Mouse (Mus musculus) heart, postnatal 0 days (tissue): ENCODE results near the gene Igsf9. TPM values are rescaled to one million over a fixed set of nuclear protein-coding genes. Genes with fewer than 3 reads are reported as not detected.

Experiments
- ATAC-seq: fragments of 200-750 bp; cut with Nextera tagmentation; 2 replicates; pipeline ENCODE4 v1.8.0; 2017; ENCODE audit warnings: low read depth, moderate number of reproducible peaks, moderate library complexity; ENCODE audit not compliant: insufficient read depth
- DNase-seq: peaks from one replicate; pipeline ENCODE4 v3.0.0-alpha.2; 2016; ENCODE audit warnings: low spot score
- H3K27ac ChIP-seq: fragments of 300-500 bp; sonication (generic); 2 replicates; pipeline ENCODE4 v1.5.1; 2014; ENCODE audit warnings: low read depth, mild to moderate bottlenecking
- H3K27me3 ChIP-seq: fragments of 300-500 bp; sonication (generic); 2 replicates; pipeline ENCODE4 v1.6.1; 2014; ENCODE audit warnings: low read length, mixed read lengths; ENCODE audit not compliant: control insufficient read depth, insufficient read depth
- H3K36me3 ChIP-seq: fragments of 300-500 bp; sonication (generic); replicated peaks from 2 replicates; pipeline ENCODE4 v1.6.1; 2014; ENCODE audit warnings: low read length, mixed read lengths; ENCODE audit not compliant: control insufficient read depth, insufficient read depth
- H3K4me1 ChIP-seq: fragments of 300-500 bp; sonication (generic); 2 replicates; pipeline ENCODE4 v1.6.1; 2014; ENCODE audit warnings: antibody characterized with exemption; ENCODE audit not compliant: control insufficient read depth, insufficient read depth
- H3K4me2 ChIP-seq: fragments of 300-500 bp; sonication (generic); 2 replicates; pipeline ENCODE4 v1.6.1; 2014; ENCODE audit warnings: low read depth, mild to moderate bottlenecking, low read length, moderate library complexity
- H3K4me3 ChIP-seq: fragments of 300-500 bp; sonication (generic); 2 replicates; pipeline ENCODE4 v1.5.1; 2014; ENCODE audit warnings: low read depth, low read length
- H3K9ac ChIP-seq: fragments of 300-500 bp; sonication (generic); replicated peaks from 2 replicates; pipeline ENCODE4 v1.6.1; 2014; ENCODE audit warnings: low read depth, low read length, mixed read lengths
- H3K9me3 ChIP-seq: fragments of 300-500 bp; sonication (generic); replicated peaks from 2 replicates; pipeline ENCODE4 v1.6.1; 2016; ENCODE audit warnings: low read length; ENCODE audit not compliant: control insufficient read depth
- CTCF ChIP-seq: IDR thresholded peaks from 2 replicates; pipeline ENCODE4 v1.5.1; 2016; ENCODE audit warnings: antibody characterized with exemption, control low read depth, low read depth
- EP300 ChIP-seq: IDR thresholded peaks from 2 replicates; pipeline ENCODE4 v1.6.1; 2016; ENCODE audit warnings: antibody characterized with exemption, low read depth
- WGBS: fragments of 180-500 bp; shearing (Covaris S2); extraction: QIAGEN DNeasy Blood & Tissue Kit; methylation state at CpG from one replicate; pipeline ENCODE4 v1.1.7; 2014; 5-methylcytosine and 5-hydroxymethylcytosine counted together
- polyA plus RNA-seq: library from polyadenylated mRNA; unstranded; fragments of >200 nt; fragmentation: Nextera tagmentation; extraction: Ambion mirVana; gene quantifications from 2 replicates; pipeline ENCODE4 v1.2.1, GENCODE M21; 2015
- total RNA-seq: library from RNA; depleted of rRNA; stranded (reverse); fragments of >200 nt; gene quantifications from 2 replicates; pipeline ENCODE4 v1.2.3, GENCODE M21; 2014; ENCODE audit warnings: low replicate concordance

The Igsf9 gene
- total and polyA plus RNA-seq, 2 experiments from 2014 or later, result 0.78 to 3.2 TPM

- TF ChIP-seq EP300 (no peak), CTCF (no peak)
- H3K9ac ChIP-seq, result no peak within 1 kb of the TSS; the same call in 1 of the 2 replicates
- H3K27ac ChIP-seq, result peak within 1 kb of the TSS; percentile 46; the same call in 1 of the 2 replicates
- H3K9me3 ChIP-seq, result 0 out of 2 replicates have a peak, but pooled peaks cover 3% of the 10 kb centered on the region
- ATAC-seq, result peak; percentile 65
- peak within 1 kb of the TSS; percentile 46 for H3K4me3 ChIP-seq
- peaks cover under 1% of the 10 kb centered on the region; the same call in 1 of the 2 replicates for H3K27me3 ChIP-seq
- no peaks in the 10 kb centered on the region for H3K36me3 ChIP-seq
- WGBS, result 5% methylated on average over 28 of the region's 28 CpGs
- H3K4me2 ChIP-seq, result peak within 1 kb of the TSS; percentile 64
- H3K4me1 ChIP-seq, result peaks cover 7% of the 10 kb centered on the region; the same call in 1 of the 2 replicates
- DNase-seq, result peak; percentile 87
Observed at GRCm38 (mm10) chr1:172520576-172521440, 39.2 kb downstream of the Igsf9 start, which contains the start of gene Cfap45. Gene Cfap45, plus strand, starts transcription at chr1:172520801.

GRCm38 (mm10) chr1:172522524-172522923, 40.9 kb downstream of the Igsf9 start:
- ATAC-seq, result no peak
- H3K9ac ChIP-seq, result no peak overlapping the region
- DNase-seq, result no peak
- H3K27me3 ChIP-seq, result peaks cover 12% of the 10 kb centered on the region; the same call in 1 of the 2 replicates
- peak overlapping the region; percentile 36; the same call in 1 of the 2 replicates for H3K27ac ChIP-seq
- TF ChIP-seq CTCF, result no peak
- TF ChIP-seq EP300, result no peak
- no peak overlapping the region for H3K4me2 ChIP-seq
- H3K9me3 ChIP-seq, result 0 out of 2 replicates have a peak, but pooled peaks cover 3% of the 10 kb centered on the region
- H3K4me3 ChIP-seq, result no peak overlapping the region
- H3K36me3 ChIP-seq, result no peaks in the 10 kb centered on the region
- WGBS, result 69% methylated on average over 7 of the region's 7 CpGs
- H3K4me1 ChIP-seq, result peaks cover 7% of the 10 kb centered on the region; the same call in 1 of the 2 replicates

- Histone ChIP-seq H3K27ac (peak overlapping the region; percentile 3; the same call in 1 of the 2 replicates), H3K36me3 (no peaks in the 10 kb centered on the region), H3K4me3 (no peak overlapping the region), H3K9ac (no peak overlapping the region), H3K9me3 (no peaks in the 10 kb centered on the region), H3K4me2 (no peak overlapping the region), H3K27me3 (peaks cover 16% of the 10 kb centered on the region; the same call in 1 of the 2 replicates), H3K4me1 (peaks cover 7% of the 10 kb centered on the region; the same call in 1 of the 2 replicates)
- no peak for DNase-seq
- no peak for ATAC-seq
- TF ChIP-seq EP300 (no peak), CTCF (no peak)
- 27% methylated on average over 12 of the region's 12 CpGs for WGBS
Observed at GRCm38 (mm10) chr1:172523699-172524101, 42.1 kb downstream of the Igsf9 start.

GRCm38 (mm10) chr1:172525027-172525764, 43.6 kb downstream of the Igsf9 start:
- TF ChIP-seq CTCF (peak; percentile 20; the same call in 1 of the 2 replicates), EP300 (peak; percentile 89)
- WGBS, result 38% methylated on average over 15 of the region's 15 CpGs
- Histone ChIP-seq H3K4me3 (no peak overlapping the region), H3K27ac (peak overlapping the region; percentile 88), H3K4me2 (peak overlapping the region; percentile 49), H3K36me3 (no peaks in the 10 kb centered on the region), H3K27me3 (peaks cover 16% of the 10 kb centered on the region; the same call in 1 of the 2 replicates), H3K9ac (no peak overlapping the region), H3K4me1 (peaks cover 7% of the 10 kb centered on the region; the same call in 1 of the 2 replicates), H3K9me3 (no peaks in the 10 kb centered on the region)
- DNase-seq, result peak; percentile 70
- ATAC-seq, result peak; percentile 50

GRCm38 (mm10) chr1:172525971-172526370, 44.4 kb downstream of the Igsf9 start:
- peak overlapping the region; percentile 49 for H3K4me2 ChIP-seq
- H3K4me1 ChIP-seq, result peaks cover 4% of the 10 kb centered on the region; the same call in 1 of the 2 replicates
- H3K36me3 ChIP-seq, result no peaks in the 10 kb centered on the region
- H3K9me3 ChIP-seq, result no peaks in the 10 kb centered on the region
- peaks cover 16% of the 10 kb centered on the region; the same call in 1 of the 2 replicates for H3K27me3 ChIP-seq
- WGBS, result 37% methylated on average over 7 of the region's 7 CpGs
- ATAC-seq, result 0 out of 2 replicates have a peak, but pooled peaks have one; percentile 3
- peak overlapping the region; percentile 88 for H3K27ac ChIP-seq
- no peak overlapping the region for H3K9ac ChIP-seq
- DNase-seq, result no peak
- H3K4me3 ChIP-seq, result peak overlapping the region; percentile 25
- TF ChIP-seq EP300, result no peak
- TF ChIP-seq CTCF, result no peak
